Mouse (Mus musculus): ENCODE results near the gene Rab11fip4. TPM values are rescaled to one million over a fixed set of nuclear protein-coding genes. Genes with fewer than 3 reads are reported as not detected.
A peak's percentile ranks its signal among the peaks of the same experiment; 100 is the strongest.

Rab11fip4 gene
- polyA plus RNA-seq, 1 experiment from 2014 or later, result 0.14 TPM

DNA sequence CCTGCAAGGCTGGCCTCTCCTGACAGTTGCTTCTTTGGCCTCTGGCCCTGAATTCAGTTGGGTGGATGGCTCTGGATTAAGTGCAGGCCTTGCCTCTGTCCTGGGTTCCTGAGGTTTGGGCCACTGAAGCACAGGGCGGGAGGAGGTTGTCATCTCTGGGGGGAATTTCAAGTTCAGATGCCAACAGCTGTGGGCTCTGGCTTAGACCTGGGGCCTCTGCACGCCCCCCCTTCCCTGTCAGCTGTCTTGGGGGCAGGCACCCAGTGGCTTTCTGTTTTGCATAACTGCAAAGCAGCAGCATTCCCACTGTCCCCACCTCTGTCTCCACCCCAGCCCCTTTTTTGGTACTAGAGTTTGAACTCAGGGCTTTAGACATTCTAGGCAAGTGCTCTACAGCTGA, 139.4 kb downstream of the Rab11fip4 start:
- H3K9me3 ChIP-seq (ENCODE audit: control insufficient read depth, low read length), result no peaks in the 10 kb centered on the region
- no peaks in the 10 kb centered on the region for H3K27me3 ChIP-seq (ENCODE audit: control insufficient read depth, insufficient read depth, low read length)
- no peaks in the 10 kb centered on the region for H3K36me3 ChIP-seq (ENCODE audit: control insufficient read depth, insufficient read depth, low read length)
- H3K4me2 ChIP-seq (ENCODE audit: low read length), result no peak overlapping the region
- H3K4me1 ChIP-seq (ENCODE audit: control insufficient read depth in 2 of 2, insufficient read depth in 2 of 2, low read length in 2 of 2), result peaks cover 10 to 12% of the 10 kb centered on the region in 2 experiments; a peak in 3 of 4 replicates
- WGBS, result 83% methylated on average over 2 of the region's 2 CpGs
- no peak for ATAC-seq (ENCODE audit: insufficient number of reproducible peaks, insufficient read depth, low FRiP score, low read depth)
- H3K9ac ChIP-seq (ENCODE audit: low read length), result no peak overlapping the region
- H3K4me3 ChIP-seq (ENCODE audit: control insufficient read depth in 1 of 2, insufficient read depth in 1 of 2, low read depth in 1 of 2, low read length in 2 of 2), result no peak overlapping the region
- no peak overlapping the region; a peak in 1 of 4 replicates for H3K27ac ChIP-seq (replicated peaks in 1 of 2; ENCODE audit: control insufficient read depth in 1 of 2, insufficient read depth in 1 of 2, low read depth in 2 of 2, low read length in 2 of 2)

DNA sequence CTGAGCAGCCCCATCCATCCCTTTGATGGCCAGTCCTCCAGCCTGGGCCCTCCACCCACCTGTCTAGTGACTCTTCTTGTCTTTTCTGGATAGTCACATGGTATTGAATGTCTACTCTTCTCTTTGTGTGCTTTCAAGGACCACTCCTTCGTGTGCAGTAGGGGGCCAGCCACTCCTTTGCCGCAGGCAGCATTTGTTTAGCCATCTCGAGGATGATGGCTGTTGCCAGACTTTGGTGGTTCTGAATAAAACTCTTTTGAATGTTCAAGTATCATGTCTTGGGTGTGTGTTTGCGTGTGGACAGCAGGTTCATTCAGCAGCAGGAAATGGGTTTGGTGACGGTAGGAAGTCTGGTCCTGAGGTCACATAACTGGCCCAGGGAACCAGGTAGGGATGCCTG, 140.5 kb downstream of the Rab11fip4 start:
- no peaks in the 10 kb centered on the region for H3K27me3 ChIP-seq (ENCODE audit: control insufficient read depth, insufficient read depth, low read length)
- no peak for ATAC-seq (ENCODE audit: insufficient number of reproducible peaks, insufficient read depth, low FRiP score, low read depth)
- H3K4me3 ChIP-seq (ENCODE audit: control insufficient read depth in 1 of 2, insufficient read depth in 1 of 2, low read depth in 1 of 2, low read length in 2 of 2), result no peak overlapping the region
- no peak overlapping the region for H3K27ac ChIP-seq (replicated peaks in 1 of 2; ENCODE audit: control insufficient read depth in 1 of 2, insufficient read depth in 1 of 2, low read depth in 2 of 2, low read length in 2 of 2)
- no peaks in the 10 kb centered on the region for H3K9me3 ChIP-seq (ENCODE audit: control insufficient read depth, low read length)
- no peaks in the 10 kb centered on the region for H3K36me3 ChIP-seq (ENCODE audit: control insufficient read depth, insufficient read depth, low read length)
- 82% methylated on average over 5 of the region's 5 CpGs for WGBS
- H3K4me2 ChIP-seq (ENCODE audit: low read length), result no peak overlapping the region
- H3K4me1 ChIP-seq (ENCODE audit: control insufficient read depth in 2 of 2, insufficient read depth in 2 of 2, low read length in 2 of 2), result peaks cover 12 to 17% of the 10 kb centered on the region in 2 experiments
- no peak overlapping the region for H3K9ac ChIP-seq (ENCODE audit: low read length)

DNA sequence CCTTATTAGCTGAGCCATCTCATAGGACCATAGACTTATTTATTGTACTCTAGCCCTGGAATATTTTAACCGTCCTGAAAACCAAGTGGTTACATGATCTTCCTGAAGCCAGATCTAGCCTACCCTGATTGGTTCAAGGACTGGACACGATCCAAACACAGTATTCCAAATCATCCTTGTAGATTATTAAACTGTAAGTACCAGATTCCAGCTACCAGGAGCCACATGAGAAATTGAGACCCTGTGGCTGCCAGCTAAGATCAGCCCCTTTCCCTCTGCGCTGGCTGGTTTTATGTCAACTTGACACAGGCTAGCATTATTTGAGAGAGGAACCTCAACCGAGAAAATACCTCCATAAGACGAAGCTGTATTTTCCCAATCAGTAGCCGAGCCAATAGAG, 142.0 kb downstream of the Rab11fip4 start:
- 87% methylated on average over 6 of the region's 6 CpGs for WGBS

DNA sequence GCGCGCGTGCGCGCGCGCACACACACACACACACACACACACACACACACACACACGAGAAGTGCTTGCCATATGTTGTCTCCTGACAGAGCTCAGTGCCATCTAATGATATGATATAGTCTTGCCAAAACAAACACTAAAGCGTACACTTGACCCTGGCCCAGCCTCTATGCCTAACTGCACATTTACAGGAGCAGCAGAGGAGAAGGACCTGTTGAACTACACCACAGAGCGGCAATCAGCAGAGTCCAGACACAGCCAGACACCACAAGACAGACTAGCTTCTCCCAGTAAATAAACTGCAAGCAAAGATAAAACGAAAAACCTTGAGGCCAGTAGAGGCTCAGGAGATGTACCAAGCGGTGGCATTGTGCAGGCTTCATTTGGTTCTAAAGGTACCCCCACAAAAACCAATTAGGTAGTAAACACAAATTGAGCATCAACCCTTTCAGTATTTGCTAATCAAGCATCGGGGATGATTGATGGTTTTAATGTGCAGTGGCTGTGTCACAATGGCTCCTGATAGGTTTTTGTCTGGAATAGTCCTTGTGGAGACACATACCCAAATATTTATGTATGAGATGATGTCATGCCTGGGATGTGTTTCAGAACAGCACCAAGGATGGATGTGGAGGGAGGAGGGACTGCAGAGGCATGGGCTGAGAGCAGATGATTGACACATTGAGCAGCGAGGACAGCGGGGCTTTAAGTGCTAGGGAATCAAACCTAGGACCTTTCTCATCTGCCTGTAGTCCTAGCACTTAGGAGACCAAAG, 145.4 kb downstream of the Rab11fip4 start:
- ATAC-seq (ENCODE audit: insufficient number of reproducible peaks, insufficient read depth, low FRiP score, low read depth), result peak; percentile 55; the same call in 1 of the 2 replicates

More for the DNA sequence above, 142.0 kb downstream of the Rab11fip4 start:
- H3K9me3 ChIP-seq (ENCODE audit: control insufficient read depth, low read length), result no peaks in the 10 kb centered on the region
- H3K4me1 ChIP-seq (ENCODE audit: control insufficient read depth in 2 of 2, insufficient read depth in 2 of 2, low read length in 2 of 2), result peaks cover 26 to 32% of the 10 kb centered on the region in 2 experiments
- no peak overlapping the region for H3K4me3 ChIP-seq (ENCODE audit: control insufficient read depth in 1 of 2, insufficient read depth in 1 of 2, low read depth in 1 of 2, low read length in 2 of 2)
- H3K4me2 ChIP-seq (ENCODE audit: low read length), result no peak overlapping the region
- H3K27ac ChIP-seq (replicated peaks in 1 of 2; ENCODE audit: control insufficient read depth in 1 of 2, insufficient read depth in 1 of 2, low read depth in 2 of 2, low read length in 2 of 2), result no peak overlapping the region
- no peak for ATAC-seq (ENCODE audit: insufficient number of reproducible peaks, insufficient read depth, low FRiP score, low read depth)
- no peak overlapping the region for H3K9ac ChIP-seq (ENCODE audit: low read length)
- H3K36me3 ChIP-seq (ENCODE audit: control insufficient read depth, insufficient read depth, low read length), result no peaks in the 10 kb centered on the region
- no peaks in the 10 kb centered on the region for H3K27me3 ChIP-seq (ENCODE audit: control insufficient read depth, insufficient read depth, low read length)

DNA sequence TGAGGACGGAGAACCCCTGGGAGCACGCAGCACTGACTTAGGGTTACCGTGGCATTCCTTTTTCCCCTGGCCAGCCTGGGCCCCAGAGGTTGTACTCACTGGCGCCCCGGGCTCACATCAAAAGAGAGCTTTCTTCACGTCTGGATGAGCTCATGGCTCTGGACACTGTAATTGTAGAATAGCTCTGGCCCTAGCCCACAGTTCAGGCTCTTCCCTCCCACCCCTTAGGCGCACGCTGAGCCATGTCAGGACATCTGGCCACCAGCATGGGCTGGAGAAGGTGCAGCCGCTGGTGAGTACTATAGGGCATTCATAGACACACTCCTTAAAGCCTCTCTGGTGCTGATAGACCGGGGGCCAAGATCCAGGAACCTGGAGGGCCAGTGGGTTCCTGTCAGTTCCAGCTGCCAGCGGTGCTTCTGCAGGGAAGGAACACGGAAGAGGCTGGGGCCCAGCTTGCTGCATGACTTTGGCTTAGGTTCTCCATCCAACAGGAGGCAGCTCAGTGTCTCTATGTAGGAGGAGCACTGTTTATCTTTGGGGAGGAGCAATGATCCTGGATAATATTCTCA, 146.2 kb downstream of the Rab11fip4 start:
- H3K27me3 ChIP-seq (ENCODE audit: control insufficient read depth, insufficient read depth, low read length), result no peaks in the 10 kb centered on the region
- WGBS, result 25% methylated on average over 12 of the region's 12 CpGs
- H3K9me3 ChIP-seq (ENCODE audit: control insufficient read depth, low read length), result no peaks in the 10 kb centered on the region
- no peaks in the 10 kb centered on the region for H3K36me3 ChIP-seq (ENCODE audit: control insufficient read depth, insufficient read depth, low read length)
- peaks cover 31 to 35% of the 10 kb centered on the region in 2 experiments for H3K4me1 ChIP-seq (ENCODE audit: control insufficient read depth in 2 of 2, insufficient read depth in 2 of 2, low read length in 2 of 2)
- ATAC-seq (ENCODE audit: insufficient number of reproducible peaks, insufficient read depth, low FRiP score, low read depth), result no peak
- peak overlapping the region; percentile 52 to 82 for H3K27ac ChIP-seq (replicated peaks in 1 of 2; ENCODE audit: control insufficient read depth in 1 of 2, insufficient read depth in 1 of 2, low read depth in 2 of 2, low read length in 2 of 2)
- H3K9ac ChIP-seq (ENCODE audit: low read length), result no peak overlapping the region
- H3K4me3 ChIP-seq (ENCODE audit: control insufficient read depth in 1 of 2, insufficient read depth in 1 of 2, low read depth in 1 of 2, low read length in 2 of 2), result no peak overlapping the region
- H3K4me2 ChIP-seq (ENCODE audit: low read length), result peak overlapping the region; percentile 11; the same call in 1 of the 2 replicates

More for the DNA sequence above, 145.4 kb downstream of the Rab11fip4 start:
- Histone ChIP-seq H3K4me2 (ENCODE audit: low read length) (peak overlapping the region; percentile 11; the same call in 1 of the 2 replicates), H3K9me3 (ENCODE audit: control insufficient read depth, low read length) (no peaks in the 10 kb centered on the region), H3K27ac (replicated peaks in 1 of 2; ENCODE audit: control insufficient read depth in 1 of 2, insufficient read depth in 1 of 2, low read depth in 2 of 2, low read length in 2 of 2) (peak overlapping the region; percentile 52 to 82), H3K4me3 (ENCODE audit: control insufficient read depth in 1 of 2, insufficient read depth in 1 of 2, low read depth in 1 of 2, low read length in 2 of 2) (no peak overlapping the region), H3K9ac (ENCODE audit: low read length) (no peak overlapping the region), H3K36me3 (ENCODE audit: control insufficient read depth, insufficient read depth, low read length) (no peaks in the 10 kb centered on the region), H3K4me1 (ENCODE audit: control insufficient read depth in 2 of 2, insufficient read depth in 2 of 2, low read length in 2 of 2) (peaks cover 31 to 35% of the 10 kb centered on the region in 2 experiments), H3K27me3 (ENCODE audit: control insufficient read depth, insufficient read depth, low read length) (no peaks in the 10 kb centered on the region)
- 71% methylated on average over 15 of the region's 15 CpGs for WGBS

DNA sequence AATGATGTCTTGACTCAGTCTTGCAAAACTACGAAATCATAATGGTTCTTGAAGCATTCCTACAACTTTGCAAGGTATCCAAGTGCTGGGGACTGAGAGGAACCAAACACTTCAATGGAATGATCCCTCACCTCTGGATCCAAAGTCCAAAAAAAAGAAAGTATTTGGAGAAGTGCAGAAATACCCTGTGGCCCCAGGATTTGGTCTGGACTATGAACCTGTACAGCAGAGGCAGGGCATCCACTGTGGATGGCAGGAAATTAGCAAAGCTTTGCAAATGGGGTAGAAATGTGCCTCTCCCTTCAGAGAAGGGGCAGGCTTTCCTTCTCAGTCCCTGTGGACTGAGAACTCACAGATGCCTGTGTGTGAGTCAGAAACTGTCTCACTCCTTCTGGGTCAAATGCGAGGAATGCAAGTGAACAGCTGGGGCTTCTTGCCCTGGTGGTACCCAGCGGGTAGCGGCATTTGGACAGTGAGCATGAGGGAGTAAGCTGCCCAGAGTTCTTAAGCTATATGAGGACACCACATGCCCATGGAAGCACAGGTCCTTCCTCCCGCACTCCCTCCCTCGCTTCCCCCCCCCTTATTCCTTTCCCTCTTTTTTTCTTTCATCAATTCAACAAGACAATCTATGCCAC, 147.0 kb downstream of the Rab11fip4 start:
- Histone ChIP-seq H3K4me2 (ENCODE audit: low read length) (no peak overlapping the region), H3K36me3 (ENCODE audit: control insufficient read depth, insufficient read depth, low read length) (no peaks in the 10 kb centered on the region), H3K4me1 (ENCODE audit: control insufficient read depth in 2 of 2, insufficient read depth in 2 of 2, low read length in 2 of 2) (peaks cover 31 to 35% of the 10 kb centered on the region in 2 experiments), H3K9ac (ENCODE audit: low read length) (no peak overlapping the region), H3K27me3 (ENCODE audit: control insufficient read depth, insufficient read depth, low read length) (no peaks in the 10 kb centered on the region), H3K27ac (replicated peaks in 1 of 2; ENCODE audit: control insufficient read depth in 1 of 2, insufficient read depth in 1 of 2, low read depth in 2 of 2, low read length in 2 of 2) (peak overlapping the region; percentile 82 to 88), H3K4me3 (ENCODE audit: control insufficient read depth in 1 of 2, insufficient read depth in 1 of 2, low read depth in 1 of 2, low read length in 2 of 2) (no peak overlapping the region), H3K9me3 (ENCODE audit: control insufficient read depth, low read length) (no peaks in the 10 kb centered on the region)
- no peak for ATAC-seq (ENCODE audit: insufficient number of reproducible peaks, insufficient read depth, low FRiP score, low read depth)
- WGBS, result 85% methylated on average over 6 of the region's 6 CpGs

DNA sequence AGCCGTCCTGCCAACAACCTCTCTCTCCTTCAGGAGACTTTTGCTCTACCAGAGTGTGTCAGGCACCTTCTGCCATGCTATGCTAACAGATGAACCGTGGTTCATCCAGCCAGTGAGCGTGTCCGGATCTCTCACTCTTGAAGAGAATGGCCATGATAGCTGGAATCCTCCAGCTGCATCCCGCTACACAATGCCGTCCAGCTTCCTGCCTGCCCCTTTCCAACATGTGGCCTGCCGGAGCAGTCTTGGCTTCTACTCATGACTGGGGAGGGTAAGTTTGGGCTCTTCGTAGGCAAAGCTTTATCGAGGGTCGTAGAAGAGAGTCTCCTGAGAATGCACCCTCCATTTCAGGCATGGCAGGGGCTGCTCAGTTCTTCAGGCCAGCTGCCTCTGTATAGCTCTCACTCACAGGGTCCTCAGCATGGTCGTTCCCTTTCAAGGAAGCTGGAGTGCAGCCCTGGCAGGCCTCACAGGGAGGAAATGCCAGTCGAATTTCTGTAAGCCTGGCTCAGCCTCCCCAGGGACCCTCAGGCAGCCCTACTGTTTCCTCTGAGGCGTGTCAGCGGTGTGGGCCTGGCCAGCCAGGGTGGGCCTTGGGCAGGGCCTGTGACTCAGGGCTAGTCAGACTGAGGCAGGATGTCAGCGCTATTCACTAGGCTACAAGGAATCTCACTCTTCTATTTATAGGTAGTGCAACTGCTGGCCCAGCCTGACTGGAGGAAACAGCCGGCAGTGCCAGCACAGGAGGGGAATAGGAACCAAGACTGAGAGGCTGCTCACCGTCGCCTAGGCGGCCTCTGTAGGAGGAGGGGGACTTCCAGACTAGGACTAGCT, 147.9 kb downstream of the Rab11fip4 start:
- peak; percentile 91 for ATAC-seq (ENCODE audit: insufficient number of reproducible peaks, insufficient read depth, low FRiP score, low read depth)
- Histone ChIP-seq H3K9me3 (ENCODE audit: control insufficient read depth, low read length) (no peaks in the 10 kb centered on the region), H3K27me3 (ENCODE audit: control insufficient read depth, insufficient read depth, low read length) (no peaks in the 10 kb centered on the region), H3K27ac (replicated peaks in 1 of 2; ENCODE audit: control insufficient read depth in 1 of 2, insufficient read depth in 1 of 2, low read depth in 2 of 2, low read length in 2 of 2) (peak overlapping the region; percentile 82 to 88), H3K4me3 (ENCODE audit: control insufficient read depth in 1 of 2, insufficient read depth in 1 of 2, low read depth in 1 of 2, low read length in 2 of 2) (no peak overlapping the region), H3K36me3 (ENCODE audit: control insufficient read depth, insufficient read depth, low read length) (no peaks in the 10 kb centered on the region), H3K4me1 (ENCODE audit: control insufficient read depth in 2 of 2, insufficient read depth in 2 of 2, low read length in 2 of 2) (peaks cover 31 to 35% of the 10 kb centered on the region in 2 experiments), H3K4me2 (ENCODE audit: low read length) (0 out of 2 replicates have a peak overlapping the region, but pooled peaks have one; percentile 4), H3K9ac (ENCODE audit: low read length) (no peak overlapping the region)
- 37% methylated on average over 19 of the region's 19 CpGs for WGBS
